Mouse (Mus musculus) myocyte (in vitro differentiated cells): ENCODE measurements around the gene Ap3s2. TPM values are rescaled to one million over a fixed set of nuclear protein-coding genes. Genes with fewer than 3 reads are reported as not detected.

ENCODE experiments used
- H3K27me3 ChIP-seq: one replicate; pipeline ENCODE4 v1.6.1; 2011; ENCODE audit not compliant: control insufficient read depth, insufficient read depth, insufficient read length
- H3K36me3 ChIP-seq: one replicate; pipeline ENCODE4 v1.6.1; 2011; ENCODE audit not compliant: control insufficient read depth, insufficient read depth
- H3K4me2 ChIP-seq: one replicate; pipeline ENCODE4 v1.6.1; 2011; ENCODE audit warnings: low read depth, control low read depth
- H3K4me3 ChIP-seq: one replicate; pipeline ENCODE4 v1.5.1; 2011; ENCODE audit warnings: mild to moderate bottlenecking, control low read depth, moderate library complexity
- H3K79me2 ChIP-seq: one replicate; pipeline ENCODE4 v1.6.1; 2011; ENCODE audit not compliant: control insufficient read depth, insufficient read depth
- H3ac ChIP-seq: one replicate; pipeline ENCODE4 v1.6.1; 2011; ENCODE audit not compliant: control insufficient read depth, insufficient read length
- CEBPB ChIP-seq: IDR thresholded peaks from 2 replicates; pipeline ENCODE4 v1.6.1; 2011; ENCODE audit warnings: mild to moderate bottlenecking, moderate library complexity; ENCODE audit not compliant: poor library complexity, insufficient read depth, severe bottlenecking
- E2F4 ChIP-seq: IDR thresholded peaks from one replicate; pipeline ENCODE4 v1.6.1; 2011; ENCODE audit warnings: mild to moderate bottlenecking, control low read depth, moderate library complexity; ENCODE audit not compliant: insufficient read depth
- MAX ChIP-seq: IDR thresholded peaks from one replicate; pipeline ENCODE4 v1.6.1; 2011; ENCODE audit warnings: low read depth, mild to moderate bottlenecking, control low read depth
- MYOD1 ChIP-seq, 3 experiments: IDR thresholded peaks; one replicate each; pipeline ENCODE4 v1.6.1; 2011; ENCODE audit warnings: control low read depth in 2 of 3, low read depth in 2 of 3, mild to moderate bottlenecking in 2 of 3, moderate library complexity in 1 of 3; ENCODE audit not compliant: insufficient read length in 2 of 3, control insufficient read depth in 1 of 3
- MYOG ChIP-seq, 3 experiments: IDR thresholded peaks; one replicate each; pipeline ENCODE4 v1.6.1; 2011; ENCODE audit warnings: control low read depth in 2 of 3, low read depth in 2 of 3, mild to moderate bottlenecking in 2 of 3; ENCODE audit not compliant: insufficient read length in 2 of 3, control insufficient read depth in 1 of 3, insufficient read depth in 1 of 3
- POLR2A ChIP-seq: IDR thresholded peaks from one replicate; pipeline ENCODE4 v1.6.1; 2011; ENCODE audit warnings: low read depth, mild to moderate bottlenecking, control low read depth, moderate library complexity; ENCODE audit not compliant: insufficient read length
- POLR2AphosphoS2 ChIP-seq: IDR thresholded peaks from one replicate; pipeline ENCODE4 v1.6.1; 2011; ENCODE audit warnings: low read depth, control low read depth; ENCODE audit not compliant: insufficient read length
- REST ChIP-seq: IDR thresholded peaks from one replicate; pipeline ENCODE4 v1.6.1; 2011; ENCODE audit warnings: mild to moderate bottlenecking, control low read depth, moderate library complexity; ENCODE audit not compliant: insufficient read depth, insufficient read length
- SRF ChIP-seq: IDR thresholded peaks from one replicate; pipeline ENCODE4 v1.6.1; 2011; ENCODE audit warnings: low read depth; ENCODE audit not compliant: control insufficient read depth, insufficient read length
- TCF12 ChIP-seq: IDR thresholded peaks from one replicate; pipeline ENCODE4 v1.6.1; 2011; ENCODE audit warnings: mild to moderate bottlenecking, control low read depth; ENCODE audit not compliant: poor library complexity, insufficient read depth, severe bottlenecking
- TCF3 ChIP-seq: IDR thresholded peaks from one replicate; pipeline ENCODE4 v1.6.1; 2011; ENCODE audit warnings: low read depth, control low read depth; ENCODE audit not compliant: insufficient read length
- USF1 ChIP-seq: IDR thresholded peaks from one replicate; pipeline ENCODE4 v1.6.1; 2011; ENCODE audit warnings: low read depth, mild to moderate bottlenecking, control low read depth, moderate library complexity
- polyA plus RNA-seq: library from polyadenylated mRNA; unstranded; fragments of >200 nt; fragmentation: generic; extraction: Trizol; gene quantifications from one replicate; pipeline ENCODE4 v1.2.1, GENCODE M21; 2012; ENCODE audit warnings: missing spikeins

Ap3s2 gene
- polyA plus RNA-seq, 1 experiment: 15.1 TPM

DNA sequence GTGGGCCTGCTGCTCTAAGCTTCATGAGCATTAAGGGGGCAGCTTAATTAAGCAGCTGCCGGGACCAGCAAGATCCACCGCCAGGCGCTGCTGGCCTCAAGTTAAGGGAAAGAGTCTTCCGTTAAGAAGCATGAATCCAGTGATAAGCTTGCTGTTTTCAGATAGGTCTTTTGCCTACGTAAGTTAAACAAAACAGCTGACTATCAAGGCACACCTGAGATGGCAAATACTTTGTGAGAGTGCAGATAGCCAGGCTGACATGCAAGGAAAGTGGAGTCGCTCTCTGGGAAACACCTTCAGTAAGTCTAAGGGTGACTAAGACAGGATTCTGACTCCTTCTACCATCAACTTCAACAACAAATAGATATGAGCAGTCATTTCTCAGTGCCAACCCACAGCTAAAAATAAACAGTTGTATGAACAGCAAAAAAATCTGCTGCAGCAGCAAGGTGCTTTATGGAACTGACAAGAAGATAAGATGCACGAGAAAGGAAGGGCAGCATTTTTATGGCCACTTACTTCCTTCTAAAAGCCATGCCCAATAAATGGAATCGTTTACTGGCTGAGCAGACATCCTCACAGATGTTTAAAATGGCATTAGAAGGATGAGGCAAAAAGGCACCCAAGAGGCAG is 17.2 kb downstream of the Ap3s2 start:
- no peak overlapping the region for H3K4me2 ChIP-seq
- H3K36me3 ChIP-seq: peaks cover 13% of the 10 kb centered on the region
- H3K4me3 ChIP-seq: no peak overlapping the region
- H3K79me2 ChIP-seq: no peaks in the 10 kb centered on the region
- H3ac ChIP-seq: no peak overlapping the region
- no peaks in the 10 kb centered on the region for H3K27me3 ChIP-seq
- no peak for TF ChIP-seq TCF12
- TF ChIP-seq SRF: no peak
- TF ChIP-seq POLR2A: no peak
- TF ChIP-seq CEBPB: no peak
- TF ChIP-seq MYOG (IDR thresholded peaks at IDR 0.05; ENCODE audit: control insufficient read depth in 1 of 3, insufficient read depth in 1 of 3, insufficient read length in 2 of 3, low read depth in 2 of 3): no peak
- no peak for TF ChIP-seq REST
- TF ChIP-seq MAX: no peak
- TF ChIP-seq USF1: no peak
- no peak for TF ChIP-seq MYOD1 (IDR thresholded peaks at IDR 0.05; ENCODE audit: control insufficient read depth in 1 of 3, insufficient read length in 2 of 3, low read depth in 2 of 3)
- no peak for TF ChIP-seq POLR2AphosphoS2
- no peak for TF ChIP-seq TCF3
- no peak for TF ChIP-seq E2F4

GRCm38 (mm10) chr7:79900753-79901152 is 19.7 kb downstream of the Ap3s2 start:
- no peak overlapping the region for H3K4me3 ChIP-seq
- H3K4me2 ChIP-seq: no peak overlapping the region
- no peak overlapping the region for H3ac ChIP-seq
- H3K36me3 ChIP-seq: peaks cover 11% of the 10 kb centered on the region
- TF ChIP-seq CEBPB (no peak), POLR2AphosphoS2 (no peak), SRF (no peak), USF1 (no peak), MYOG (IDR thresholded peaks at IDR 0.05; ENCODE audit: control insufficient read depth in 1 of 3, insufficient read depth in 1 of 3, insufficient read length in 2 of 3, low read depth in 2 of 3) (no peak), POLR2A (no peak), MAX (no peak), MYOD1 (IDR thresholded peaks at IDR 0.05; ENCODE audit: control insufficient read depth in 1 of 3, insufficient read length in 2 of 3, low read depth in 2 of 3) (no peak), REST (no peak), E2F4 (no peak)
- H3K79me2 ChIP-seq: no peaks in the 10 kb centered on the region
- no peaks in the 10 kb centered on the region for H3K27me3 ChIP-seq

- no peak overlapping the region for H3K4me2 ChIP-seq
- H3K27me3 ChIP-seq: no peaks in the 10 kb centered on the region
- H3K4me3 ChIP-seq: no peak overlapping the region
- no peaks in the 10 kb centered on the region for H3K79me2 ChIP-seq
- no peak overlapping the region for H3ac ChIP-seq
- TF ChIP-seq REST: no peak
- no peak for TF ChIP-seq POLR2A
- H3K36me3 ChIP-seq: peaks cover 11% of the 10 kb centered on the region
Measured at GRCm38 (mm10) chr7:79895225-79895624, 25.2 kb downstream of the Ap3s2 start.

DNA sequence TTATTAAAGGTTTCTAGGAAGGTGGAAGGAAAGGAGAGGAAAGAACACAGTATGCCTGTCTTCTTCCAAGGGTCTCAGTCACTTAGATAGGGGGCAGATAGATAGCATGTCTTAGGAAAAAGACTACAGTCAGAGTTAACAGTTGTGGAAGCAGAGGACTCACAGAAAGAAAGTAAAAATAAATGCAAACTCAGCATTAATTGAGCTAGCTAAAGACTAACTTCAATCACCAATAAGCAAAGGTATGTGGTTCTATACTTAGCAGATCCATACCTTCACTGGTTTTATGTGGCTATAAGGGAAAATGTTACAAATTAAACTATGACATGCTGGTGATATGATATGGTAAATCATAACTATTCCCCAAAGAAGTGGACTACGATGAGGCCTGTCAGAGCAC is 25.7 kb downstream of the Ap3s2 start:
- no peak overlapping the region for H3K4me3 ChIP-seq
- TF ChIP-seq SRF (no peak), MAX (no peak), TCF12 (no peak), MYOD1 (IDR thresholded peaks at IDR 0.05; ENCODE audit: control insufficient read depth in 1 of 3, insufficient read length in 2 of 3, low read depth in 2 of 3) (no peak), REST (no peak), POLR2A (no peak), POLR2AphosphoS2 (no peak), TCF3 (no peak), E2F4 (no peak), USF1 (no peak)
- H3K36me3 ChIP-seq: peaks cover 11% of the 10 kb centered on the region
- H3K27me3 ChIP-seq: no peaks in the 10 kb centered on the region
- H3K79me2 ChIP-seq: no peaks in the 10 kb centered on the region
- no peak overlapping the region for H3ac ChIP-seq
- H3K4me2 ChIP-seq: no peak overlapping the region

DNA sequence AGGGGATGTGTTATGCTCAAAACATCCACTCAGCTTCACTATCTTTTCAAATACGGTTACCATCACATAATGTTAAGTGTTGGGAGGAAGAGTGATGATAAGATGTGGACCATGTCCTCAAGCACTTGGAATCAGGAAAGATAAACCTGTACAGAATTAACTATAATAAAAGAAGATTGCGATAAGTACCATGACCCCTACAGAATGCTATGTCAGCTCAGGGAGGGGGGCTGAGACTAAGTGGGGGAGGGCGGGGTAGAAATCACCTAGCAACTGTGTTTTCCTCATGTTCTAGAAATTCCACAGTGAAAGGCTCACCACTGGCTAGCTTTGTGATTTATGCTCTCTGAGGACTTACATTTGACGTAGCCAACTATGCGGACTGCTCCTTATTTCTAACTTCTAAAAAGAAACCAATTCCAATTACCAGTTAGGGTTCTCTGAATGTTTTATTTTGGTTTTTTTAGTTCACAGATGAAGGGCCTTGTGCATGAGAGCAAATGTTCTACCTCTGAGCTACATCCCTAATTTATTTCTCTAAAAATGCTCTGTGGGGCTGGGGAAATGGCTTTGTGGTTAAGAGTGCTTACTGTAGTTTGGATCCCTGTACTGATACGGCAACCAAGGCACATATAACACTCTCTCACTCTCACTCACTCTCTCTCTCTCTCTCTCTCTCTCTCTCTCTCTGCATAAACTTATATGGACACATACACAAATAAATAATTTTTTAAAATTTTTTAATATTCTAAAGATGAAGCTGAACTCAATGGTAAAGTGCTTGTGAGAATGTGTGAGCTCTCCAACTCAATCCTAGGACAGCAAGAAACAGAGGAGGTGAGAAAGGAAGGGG is 27.6 kb downstream of the Ap3s2 start:
- Histone ChIP-seq H3K27me3 (no peaks in the 10 kb centered on the region), H3K4me2 (no peak overlapping the region), H3ac (no peak overlapping the region), H3K4me3 (no peak overlapping the region), H3K79me2 (no peaks in the 10 kb centered on the region), H3K36me3 (peaks cover 11% of the 10 kb centered on the region)
- no peak for TF ChIP-seq POLR2A
